Mouse (Mus musculus) large intestine, adult 2 months (tissue): ENCODE data around the gene Rmnd1. TPM values are rescaled to one million over a fixed set of nuclear protein-coding genes. Genes with fewer than 3 reads are reported as not detected.

Experiments
- DNase-seq: peaks from one replicate; pipeline ENCODE4 v3.0.0-alpha.2; 2012; ENCODE audit warnings: low read depth, low spot score
- WGBS: fragments of 180-500 bp; shearing (Covaris S2); methylation state at CpG from one replicate; pipeline ENCODE4 v1.1.7; 2018; 5-methylcytosine and 5-hydroxymethylcytosine counted together
- polyA plus RNA-seq: library from polyadenylated mRNA; depleted of rRNA; stranded (reverse); fragments of >200 nt; gene quantifications from 2 replicates; pipeline ENCODE4 v1.2.3, GENCODE M21; 2012

Rmnd1 gene
- polyA plus RNA-seq, 1 experiment: 22.6 TPM

GRCm38 (mm10) chr10:4398058-4398457, 34.1 kb downstream of the Rmnd1 start:
- no peak for DNase-seq
- 83% methylated on average over 5 of the region's 5 CpGs for WGBS

DNA sequence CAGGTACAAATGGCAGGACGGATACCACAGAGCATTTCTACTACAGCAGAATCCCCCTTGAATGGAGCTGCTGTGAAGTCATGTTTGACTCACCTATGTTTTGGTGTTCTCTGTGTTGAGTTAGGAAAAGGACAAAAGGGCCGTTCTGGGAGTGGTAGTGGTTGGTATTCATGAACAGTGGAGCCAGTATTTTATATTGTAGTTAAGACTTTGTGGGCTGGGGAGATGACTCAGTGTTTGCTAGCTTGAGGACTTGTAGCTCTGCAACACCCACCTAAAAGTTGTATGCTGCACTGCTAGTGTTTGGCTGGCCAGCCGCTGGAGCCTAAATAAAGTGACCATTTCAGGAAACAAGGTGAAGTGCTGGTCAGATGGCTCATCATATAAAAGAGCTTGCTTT, 36.9 kb downstream of the Rmnd1 start:
- DNase-seq: no peak

GRCm38 (mm10) chr10:4391851-4392250, 40.3 kb downstream of the Rmnd1 start:
- WGBS: 14% methylated on average over 6 of the region's 6 CpGs
- DNase-seq: no peak

More for the DNA sequence above, 36.9 kb downstream of the Rmnd1 start:
- 50% methylated on average over 3 of the region's 3 CpGs for WGBS

- 53% methylated on average over 5 of the region's 5 CpGs for WGBS
These were observed 41.1 kb downstream of the Rmnd1 start for GRCm38 (mm10) chr10:4391076-4391475.

DNA sequence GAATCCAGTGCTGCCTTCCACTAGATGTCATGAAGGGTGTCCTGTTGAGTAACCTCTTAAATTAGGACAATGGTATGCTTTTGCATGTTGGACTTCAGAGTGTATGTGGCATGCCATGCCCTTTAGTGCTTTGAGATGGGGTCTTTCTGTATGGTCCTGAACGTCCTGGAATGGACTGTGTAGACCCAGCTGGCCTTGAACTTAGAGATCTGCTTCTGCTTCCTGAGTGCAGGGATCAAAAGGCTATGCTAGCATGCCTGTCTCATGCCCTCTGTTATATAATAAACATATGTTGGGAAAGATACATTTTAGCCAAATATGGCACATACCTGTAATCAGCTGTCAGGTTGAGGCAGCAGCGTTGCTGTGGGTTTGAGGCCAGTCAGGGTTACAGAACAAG, 41.6 kb downstream of the Rmnd1 start:
- 61% methylated on average over 2 of the region's 2 CpGs for WGBS
- DNase-seq: no peak

More at GRCm38 (mm10) chr10:4391076-4391475, 41.1 kb downstream of the Rmnd1 start:
- DNase-seq: no peak

- WGBS: 46% methylated on average over 5 of the region's 5 CpGs
- DNase-seq: no peak
These were observed 42.6 kb downstream of the Rmnd1 start for GRCm38 (mm10) chr10:4389461-4390112.

DNA sequence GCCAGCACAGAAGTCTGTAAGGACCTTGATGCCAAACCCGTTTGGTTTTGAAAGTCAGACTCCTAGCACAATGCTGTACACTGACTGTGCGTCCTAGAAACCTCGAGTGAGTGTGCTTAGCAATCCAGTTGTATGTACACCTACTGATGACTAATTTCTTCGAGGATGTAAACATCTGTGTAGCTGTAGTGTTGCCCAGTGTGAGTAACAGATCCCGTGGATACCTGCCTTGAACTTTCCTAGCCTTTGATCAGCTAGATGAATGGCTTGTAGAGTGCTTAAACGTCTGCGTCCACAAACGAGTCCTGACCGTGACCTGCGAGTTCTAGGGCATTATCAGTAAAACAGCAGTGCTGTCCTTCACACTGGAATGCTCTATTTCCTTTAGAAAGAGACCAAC, 43.2 kb downstream of the Rmnd1 start:
- DNase-seq: no peak

DNA sequence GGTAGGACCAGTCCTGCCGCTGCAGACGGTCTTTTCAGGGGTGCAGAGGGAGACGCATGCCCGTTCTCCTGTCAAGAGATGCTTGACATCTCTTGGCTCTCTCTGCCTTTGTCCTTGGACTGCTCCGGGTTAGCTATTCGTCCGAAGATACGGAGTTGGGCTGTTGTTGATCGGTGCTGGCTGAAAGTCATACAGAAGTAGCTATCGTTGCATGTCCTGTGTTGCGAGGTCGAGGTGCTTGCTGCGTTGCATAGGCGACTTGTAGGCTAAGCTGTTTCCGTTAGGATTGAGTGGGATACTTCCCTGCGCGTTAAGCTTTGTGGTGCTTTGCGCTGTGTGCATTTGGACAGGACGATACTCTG, 43.8 kb downstream of the Rmnd1 start:
- WGBS: under 1% methylated on average over 19 of the region's 19 CpGs
- no peak for DNase-seq

More for the DNA sequence above, 43.2 kb downstream of the Rmnd1 start:
- 8% methylated on average over 10 of the region's 10 CpGs for WGBS

GRCm38 (mm10) chr10:4387701-4388383, 44.3 kb downstream of the Rmnd1 start, which contains the start of gene Zbtb2:
Gene Zbtb2 (minus strand): TSS chr10:4388108.
- 1% methylated on average over 70 of the region's 87 CpGs for WGBS
- no peak for DNase-seq

DNA sequence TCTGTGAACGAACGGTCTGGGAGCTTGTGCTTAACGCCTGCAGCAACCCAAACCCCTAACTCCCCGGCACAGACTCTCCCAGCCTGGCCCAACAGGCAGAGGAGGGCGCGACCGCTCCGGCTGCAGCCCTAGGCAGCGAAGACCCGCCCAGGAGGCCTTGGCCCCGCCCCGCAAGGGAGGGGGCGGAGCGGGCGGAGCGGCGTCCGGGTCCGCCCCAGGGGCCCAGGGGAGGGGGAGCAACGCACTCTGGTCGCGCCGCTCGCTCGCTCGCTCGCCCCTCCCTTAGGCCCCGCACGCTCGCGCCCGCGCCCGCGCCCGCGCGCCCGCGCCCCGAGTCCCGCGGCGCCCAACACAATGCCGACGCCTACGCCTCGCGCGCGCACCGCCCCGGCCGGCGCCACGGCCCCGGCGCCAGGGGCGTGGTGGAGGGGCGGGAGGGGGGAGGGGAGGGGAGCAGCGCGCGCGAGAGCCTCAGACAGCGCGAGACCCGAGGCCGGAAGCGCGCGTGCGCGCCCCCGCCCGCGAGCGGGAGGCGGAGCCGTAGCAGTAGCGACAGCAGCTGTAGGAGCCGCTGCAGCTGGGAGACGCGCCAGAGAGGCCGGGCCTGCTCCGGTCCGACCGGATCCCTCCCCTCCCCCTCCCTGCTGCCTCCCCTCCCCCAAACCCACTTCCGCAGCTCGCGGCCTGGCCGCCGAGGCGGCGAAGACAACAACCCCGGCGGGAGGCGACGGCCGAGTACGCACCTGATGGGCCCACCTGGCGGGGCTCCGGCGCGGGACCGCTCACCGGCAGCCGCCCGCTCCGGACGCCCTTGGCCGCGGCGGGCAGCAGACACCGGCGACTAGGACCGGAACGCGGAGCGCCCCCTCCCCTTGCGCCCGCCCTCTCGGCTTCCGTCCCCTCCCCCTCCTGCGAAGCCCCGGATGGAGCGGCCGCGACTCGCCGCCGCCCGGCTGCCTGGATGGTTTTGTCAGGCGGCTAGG, 45.3 kb downstream of the Rmnd1 start:
- 1% methylated on average over 77 of the region's 133 CpGs for WGBS
- peak; percentile 84 for DNase-seq

- no peak for DNase-seq
- WGBS: 91% methylated on average over 7 of the region's 7 CpGs
These were observed 47.9 kb downstream of the Rmnd1 start for GRCm38 (mm10) chr10:4384244-4384643.

DNA sequence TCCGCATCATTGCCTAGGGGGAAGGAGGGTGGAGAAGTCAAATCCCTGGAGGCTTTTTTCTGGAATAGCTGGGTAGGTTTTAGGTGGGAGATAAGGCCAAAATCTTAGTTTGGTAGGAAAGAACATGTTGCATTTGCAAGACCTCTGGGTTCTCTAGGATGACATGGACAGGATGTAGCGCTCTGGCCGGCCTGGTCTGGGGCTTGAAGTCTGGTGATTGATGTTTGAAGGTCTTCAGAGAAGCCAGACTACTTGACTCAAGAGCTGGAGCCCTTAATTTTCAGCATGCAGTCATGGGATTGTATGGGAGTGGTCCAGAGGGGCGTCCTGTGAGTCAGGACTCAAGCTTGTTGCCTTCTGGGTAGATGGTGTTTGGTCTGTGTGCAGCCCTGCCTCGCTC, 51.4 kb downstream of the Rmnd1 start:
- DNase-seq: no peak
- WGBS: 91% methylated on average over 5 of the region's 5 CpGs

DNA sequence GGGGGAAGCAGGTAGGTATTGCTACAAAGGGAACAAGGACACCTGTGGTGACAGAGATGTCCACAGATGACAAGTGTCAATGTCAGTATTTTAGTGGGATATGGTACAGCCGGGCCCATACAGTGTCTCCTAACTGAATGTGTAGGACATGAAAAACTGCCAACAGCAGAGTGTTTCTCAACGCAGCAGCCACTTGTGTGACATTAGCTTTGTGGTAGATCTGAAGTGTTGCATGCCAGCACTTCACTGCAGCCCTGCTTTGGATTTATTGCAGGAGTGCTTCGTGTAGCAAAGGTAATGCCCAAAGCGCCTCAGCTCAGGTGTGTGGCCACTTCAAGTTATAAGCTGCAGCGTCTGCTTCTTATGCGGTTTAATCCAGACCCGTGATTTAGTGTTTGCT, 55.3 kb downstream of the Rmnd1 start:
- no peak for DNase-seq
- WGBS: 80% methylated on average over 7 of the region's 7 CpGs

DNA sequence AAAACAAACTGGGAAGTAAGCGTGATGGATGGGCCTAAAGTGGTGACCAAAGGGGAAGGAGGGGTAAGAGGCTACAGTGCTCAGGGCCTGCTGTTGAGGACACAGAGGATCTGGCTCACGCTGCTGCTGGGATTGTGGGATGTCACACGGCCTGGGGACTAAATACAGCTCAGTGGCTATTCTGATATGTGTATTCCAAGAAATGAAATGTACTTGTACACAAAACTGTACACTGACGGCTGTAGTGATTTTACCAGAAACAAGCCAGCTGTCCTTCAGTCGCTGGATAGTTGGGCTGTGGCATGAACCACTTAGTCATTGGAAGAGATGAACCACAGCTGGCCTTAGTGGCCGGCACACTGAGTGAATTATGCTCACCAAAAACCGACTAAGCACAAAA, 55.7 kb downstream of the Rmnd1 start:
- 66% methylated on average over 7 of the region's 7 CpGs for WGBS
- no peak for DNase-seq

GRCm38 (mm10) chr10:4375267-4375666, 56.9 kb downstream of the Rmnd1 start:
- 86% methylated on average over 7 of the region's 7 CpGs for WGBS
- DNase-seq: no peak

DNA sequence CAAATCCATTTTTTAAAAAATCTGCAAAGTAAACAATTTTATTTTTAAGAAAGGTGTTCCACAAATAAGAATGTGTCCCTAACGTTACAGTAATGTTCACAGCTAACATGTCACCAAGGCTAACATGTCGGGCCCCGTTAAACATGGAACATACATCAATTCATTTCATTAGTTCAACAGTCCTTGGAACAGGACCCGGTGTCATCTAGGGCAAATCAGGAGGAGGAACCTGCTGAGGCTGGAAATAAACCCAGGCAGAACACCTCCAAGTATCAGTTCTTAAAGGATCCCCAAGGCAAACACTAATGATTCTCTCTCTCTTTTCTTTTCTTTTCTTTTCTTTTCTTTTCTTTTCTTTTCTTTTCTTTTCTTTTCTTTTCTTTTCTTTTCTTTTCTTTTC, 57.5 kb downstream of the Rmnd1 start:
- no peak for DNase-seq
- 88% methylated on average over 4 of the region's 4 CpGs for WGBS

- WGBS: 90% methylated on average over 7 of the region's 7 CpGs
- no peak for DNase-seq
These were observed 57.9 kb downstream of the Rmnd1 start for GRCm38 (mm10) chr10:4374239-4374638.

- DNase-seq: no peak
- 89% methylated on average over 4 of the region's 4 CpGs for WGBS
These were observed 58.6 kb downstream of the Rmnd1 start for GRCm38 (mm10) chr10:4373558-4373957.

GRCm38 (mm10) chr10:4372011-4372410, 60.2 kb downstream of the Rmnd1 start:
- DNase-seq: no peak
- WGBS: 45% methylated on average over 5 of the region's 5 CpGs

- WGBS: 80% methylated on average over 11 of the region's 11 CpGs
- DNase-seq: no peak
These were observed 62.1 kb downstream of the Rmnd1 start for GRCm38 (mm10) chr10:4370105-4370504.
